Mouse (Mus musculus) common myeloid progenitor, adult 5-6 weeks (primary cell): Measurements from ENCODE around the gene Dcxr. TPM values are rescaled to one million over a fixed set of nuclear protein-coding genes. Genes with fewer than 3 reads are reported as not detected.
"Not testable (repeated sequence)": the region's sequence is repeated elsewhere in the genome, so short reads cannot be mapped to it uniquely, and the experiment has no call there.

Source experiments
- ATAC-seq: replicated peaks from 2 replicates; pipeline ENCODE4 v1.8.0; 2016; ENCODE audit warnings: low read depth, mild to moderate bottlenecking, moderate TSS enrichment, inconsistent platforms; ENCODE audit not compliant: poor library complexity, severe bottlenecking
- total RNA-seq: library from RNA; stranded (forward); fragments of 200-1000, 187-1606 nt; gene quantifications from 2 replicates; pipeline ENCODE4 v1.2.3, GENCODE M21; 2017

Gene Dcxr
- total RNA-seq, 1 experiment from 2014 or later, result 9.5 TPM

GRCm38 (mm10) chr11:120682683-120683082 is 44.4 kb downstream of the Dcxr start:
- ATAC-seq, result no peak

- ATAC-seq, result peak; percentile 75
Measured at GRCm38 (mm10) chr11:120679909-120680308, 47.2 kb downstream of the Dcxr start.

- ATAC-seq, result no peak
Measured at GRCm38 (mm10) chr11:120676951-120677350, 50.1 kb downstream of the Dcxr start.

GRCm38 (mm10) chr11:120675875-120676274 is 51.2 kb downstream of the Dcxr start:
- ATAC-seq, result not testable (repeated sequence)

Other genes with a start within 250 kb of the Dcxr start
- 121 and 140 TPM in 2 replicates for gene Mrpl12, start 242.7 kb downstream of the Dcxr start, total RNA-seq
- gene Slc25a10, start 235.4 kb downstream of the Dcxr start, total RNA-seq, result 8.2 and 12.1 TPM in 2 replicates
- gene Gcgr, start 196.6 kb downstream of the Dcxr start, total RNA-seq, result not detected in 2 replicates
- gene Mcrip1, start 177.6 kb downstream of the Dcxr start, total RNA-seq, result 26.5 and 31.0 TPM in 2 replicates
- gene Ppp1r27, start 176.1 kb downstream of the Dcxr start, total RNA-seq, result not detected in 2 replicates
- gene P4hb, start 154.0 kb downstream of the Dcxr start, total RNA-seq, result 494 and 545 TPM in 2 replicates
- gene Arhgdia, start 145.7 kb downstream of the Dcxr start, total RNA-seq, result 148 and 170 TPM in 2 replicates
- 248 and 287 TPM in 2 replicates for gene Alyref, start 128.9 kb downstream of the Dcxr start, total RNA-seq
- gene Anapc11, start 128.9 kb downstream of the Dcxr start, total RNA-seq, result 27.2 and 32.1 TPM in 2 replicates
- not detected in 2 replicates for gene Npb, start 118.8 kb downstream of the Dcxr start, total RNA-seq
- gene Pcyt2, start 109.3 kb downstream of the Dcxr start, total RNA-seq, result 34.5 and 38.6 TPM in 2 replicates
- 45.8 and 50.4 TPM in 2 replicates for gene Sirt7, start 102.0 kb downstream of the Dcxr start, total RNA-seq
- gene Mafg, start 93.7 kb downstream of the Dcxr start, total RNA-seq, result 20.3 and 22.1 TPM in 2 replicates
- gene Pycr1, start 83.5 kb downstream of the Dcxr start, total RNA-seq, result 9.9 and 11.7 TPM in 2 replicates
- gene Myadml2, start 79.1 kb downstream of the Dcxr start, total RNA-seq, result not detected in 2 replicates
- not detected in 2 replicates for gene Notum, start 66.1 kb downstream of the Dcxr start, total RNA-seq
- 31.8 and 44.9 TPM in 2 replicates for gene Aspscr1, start 54.3 kb downstream of the Dcxr start, total RNA-seq
- 81.5 and 113 TPM in 2 replicates for gene Cenpx, start 13.5 kb downstream of the Dcxr start, total RNA-seq
- gene Lrrc45, start 13.4 kb downstream of the Dcxr start, total RNA-seq, result 30.3 and 30.9 TPM in 2 replicates
- not detected in 2 replicates for gene Rac3, start 5.8 kb downstream of the Dcxr start, total RNA-seq
- not detected in 2 replicates for gene Cbr2, start 4.8 kb upstream of the Dcxr start, total RNA-seq
- gene Hmga1b, start 35.5 kb upstream of the Dcxr start, total RNA-seq, result 18.9 and 25.7 TPM in 2 replicates
- gene Rfng, start 56.9 kb upstream of the Dcxr start, total RNA-seq, result 4.8 and 5.6 TPM in 2 replicates
- gene Gps1, start 57.0 kb upstream of the Dcxr start, total RNA-seq, result 66.0 and 88.2 TPM in 2 replicates
- 43.2 and 57.9 TPM in 2 replicates for gene Dus1l, start 69.1 kb upstream of the Dcxr start, total RNA-seq
- gene Fasn, start 97.3 kb upstream of the Dcxr start, total RNA-seq, result 46.0 and 62.3 TPM in 2 replicates
- gene Ccdc57, start 205.6 kb upstream of the Dcxr start, total RNA-seq, result 9.7 and 10.1 TPM in 2 replicates
- gene Slc16a3, start 221.2 kb upstream of the Dcxr start, total RNA-seq, result 3.0 and 3.9 TPM in 2 replicates